Mouse (Mus musculus) limb, embryonic 12.5 days (tissue): Measurements from ENCODE around the gene Smoc2. TPM values are rescaled to one million over a fixed set of nuclear protein-coding genes. Genes with fewer than 3 reads are reported as not detected.
A peak's percentile ranks its signal among the peaks of the same experiment; 100 is the strongest.

Experiments
- ATAC-seq: fragments of 200-750 bp; cut with Nextera tagmentation; 2 replicates; pipeline ENCODE4 v1.8.0; 2017; ENCODE audit warnings: low read depth, moderate TSS enrichment; ENCODE audit not compliant: insufficient number of reproducible peaks, insufficient read depth, low FRiP score, low TSS enrichment
- H3K27ac ChIP-seq: fragments of 300-500 bp; sonication (generic); 2 replicates; pipeline ENCODE4 v1.5.1; 2016; ENCODE audit warnings: mild to moderate bottlenecking, moderate library complexity
- H3K27me3 ChIP-seq: fragments of 300-500 bp; sonication (generic); 2 replicates; pipeline ENCODE4 v1.6.1; 2016; ENCODE audit warnings: mild to moderate bottlenecking, moderate library complexity
- H3K36me3 ChIP-seq: fragments of 300-500 bp; sonication (generic); 2 replicates; pipeline ENCODE4 v1.6.1; 2016; ENCODE audit warnings: mild to moderate bottlenecking, moderate library complexity
- H3K4me1 ChIP-seq: fragments of 300-500 bp; sonication (generic); replicated peaks from 2 replicates; pipeline ENCODE4 v1.6.1; 2016
- H3K4me2 ChIP-seq: fragments of 300-500 bp; sonication (generic); 2 replicates; pipeline ENCODE4 v1.6.1; 2016; ENCODE audit warnings: mild to moderate bottlenecking, moderate library complexity
- H3K4me3 ChIP-seq: fragments of 300-500 bp; sonication (generic); replicated peaks from 2 replicates; pipeline ENCODE4 v1.5.1; 2016; ENCODE audit warnings: mild to moderate bottlenecking
- H3K9ac ChIP-seq: fragments of 300-500 bp; sonication (generic); replicated peaks from 2 replicates; pipeline ENCODE4 v1.6.1; 2016; ENCODE audit warnings: mild to moderate bottlenecking, moderate library complexity
- H3K9me3 ChIP-seq: fragments of 300-500 bp; sonication (generic); 2 replicates; pipeline ENCODE4 v1.6.1; 2016; ENCODE audit warnings: mild to moderate bottlenecking, moderate library complexity
- WGBS: fragments of 180-500 bp; shearing (Covaris S2); methylation state at CpG from one replicate; pipeline ENCODE4 v1.1.7; 2016; 5-methylcytosine and 5-hydroxymethylcytosine counted together
- polyA plus RNA-seq: library from polyadenylated mRNA; unstranded; fragments of >200 nt; fragmentation: Nextera tagmentation; extraction: Ambion mirVana; gene quantifications from 2 replicates; pipeline ENCODE4 v1.2.1, GENCODE M21; 2016

Gene Smoc2
- polyA plus RNA-seq, result 75.9 and 87.3 TPM in 2 replicates

DNA sequence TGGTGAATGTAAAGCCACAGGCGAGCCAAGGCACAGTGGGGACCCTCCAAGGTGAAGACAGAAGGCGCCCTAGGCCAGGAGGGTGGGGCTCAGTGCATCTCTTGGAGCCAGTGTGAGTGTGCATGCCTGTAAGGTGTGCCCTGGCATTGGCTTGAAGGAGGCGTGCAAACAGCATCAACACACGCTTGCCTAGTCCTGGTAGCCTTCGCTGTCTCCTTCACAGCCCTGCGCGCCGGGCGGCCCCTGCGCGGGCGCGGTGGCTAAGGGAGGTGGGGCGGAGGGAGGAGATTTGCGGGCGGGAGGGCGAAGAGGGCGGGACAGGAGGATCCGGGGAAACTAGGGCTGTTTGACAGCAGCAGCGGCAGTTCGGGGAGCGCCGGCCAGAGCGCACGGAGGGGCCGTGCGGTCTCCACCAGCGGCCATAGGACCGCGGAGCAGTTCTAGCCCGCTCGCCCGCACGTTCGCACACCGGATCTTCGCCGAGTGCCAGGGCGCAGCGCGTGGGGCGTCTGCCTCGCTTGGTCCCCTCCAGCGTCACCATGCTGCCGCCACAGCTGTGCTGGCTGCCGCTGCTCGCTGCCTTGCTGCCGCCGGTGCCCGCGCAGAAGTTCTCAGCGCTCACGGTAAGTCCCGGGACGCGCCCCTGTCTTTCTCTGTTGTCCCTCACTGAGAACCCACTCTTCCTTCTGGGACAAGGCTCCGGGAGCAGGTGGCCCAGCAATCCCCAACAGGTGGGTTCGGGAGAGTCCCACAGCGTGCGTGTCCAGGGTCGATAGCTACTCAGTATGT, at the start of gene Smoc2:
Gene Smoc2 (plus strand): TSS at position 330 of the 789 bp plus-strand sequence.
- peaks cover 78% of the 10 kb centered on the region for H3K27me3 ChIP-seq
- peaks cover 47% of the 10 kb centered on the region for H3K4me1 ChIP-seq
- peak within 1 kb of the TSS; percentile 95 for H3K4me2 ChIP-seq
- under 1% methylated on average over 56 of the region's 61 CpGs for WGBS
- H3K9ac ChIP-seq, result peak within 1 kb of the TSS; percentile 65
- ATAC-seq, result peak; percentile 49; the same call in 1 of the 2 replicates
- peak within 1 kb of the TSS; percentile 64; the same call in 1 of the 2 replicates for H3K27ac ChIP-seq
- H3K9me3 ChIP-seq, result no peaks in the 10 kb centered on the region
- H3K36me3 ChIP-seq, result no peaks in the 10 kb centered on the region
- H3K4me3 ChIP-seq, result peak within 1 kb of the TSS; percentile 62

DNA sequence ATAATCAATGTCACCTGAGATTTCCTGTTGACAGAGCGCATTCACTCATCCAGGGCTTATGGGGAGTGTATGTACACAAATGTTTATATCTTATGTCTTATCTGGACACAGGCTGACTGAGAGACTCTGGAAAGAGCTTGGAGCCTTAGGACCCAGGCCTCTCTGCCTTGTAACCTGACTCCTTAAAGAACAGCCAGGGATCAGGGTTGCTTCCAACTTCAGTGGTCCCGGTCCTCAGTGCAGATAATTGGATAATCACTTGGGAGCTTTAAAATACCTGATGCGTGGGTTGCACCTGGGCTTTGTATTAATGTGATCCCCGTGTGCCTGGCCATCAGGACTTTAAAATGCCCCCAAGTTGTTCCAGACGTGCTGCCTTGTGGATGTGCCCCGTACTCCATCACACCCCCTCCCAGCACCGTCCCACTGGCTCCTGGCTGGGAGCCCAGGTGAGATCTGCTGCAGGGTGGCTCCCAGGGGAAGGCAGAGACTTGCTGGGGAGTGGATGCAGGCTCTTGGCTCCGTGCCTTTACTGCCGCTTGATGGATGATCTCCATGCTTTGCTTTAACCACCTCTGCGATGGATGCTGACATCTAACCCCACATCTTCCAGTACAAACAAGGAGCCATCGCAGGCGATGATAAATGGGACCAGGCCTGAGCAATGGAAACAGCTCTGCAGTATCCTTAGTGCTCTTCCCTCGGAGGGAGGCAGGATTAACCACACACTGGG, 48.4 kb upstream of the Smoc2 start:
- no peak overlapping the region for H3K9ac ChIP-seq
- H3K27me3 ChIP-seq, result peaks cover 15% of the 10 kb centered on the region; the same call in 1 of the 2 replicates
- peaks cover 53% of the 10 kb centered on the region for H3K4me1 ChIP-seq
- peak; percentile 52; the same call in 1 of the 2 replicates for ATAC-seq
- H3K36me3 ChIP-seq, result no peaks in the 10 kb centered on the region
- H3K9me3 ChIP-seq, result no peaks in the 10 kb centered on the region
- H3K4me2 ChIP-seq, result no peak overlapping the region
- H3K27ac ChIP-seq, result peak overlapping the region; percentile 66
- WGBS, result 8% methylated on average over 13 of the region's 13 CpGs
- no peak overlapping the region for H3K4me3 ChIP-seq

DNA sequence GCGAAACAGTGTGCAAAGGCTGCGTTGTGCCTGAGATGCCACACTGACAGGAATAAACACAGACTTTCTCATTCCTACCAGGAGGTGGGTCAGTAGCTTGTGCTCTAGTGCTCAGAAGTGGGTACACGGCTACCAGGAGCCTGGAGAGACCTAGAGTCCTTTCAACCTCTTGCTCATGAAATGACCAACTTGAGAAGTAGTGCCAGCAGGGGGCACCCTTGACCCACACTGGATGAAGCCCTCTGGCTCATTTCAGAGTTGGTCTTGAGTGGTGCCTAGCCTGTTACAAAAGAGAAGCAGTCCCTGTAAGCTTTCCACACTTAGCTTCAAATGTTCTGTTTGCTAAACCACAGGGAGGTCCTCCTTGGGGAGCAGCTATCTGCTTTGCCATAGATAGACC, 46.7 kb upstream of the Smoc2 start:
- Histone ChIP-seq H3K27me3 (peaks cover 13% of the 10 kb centered on the region; the same call in 1 of the 2 replicates), H3K9me3 (no peaks in the 10 kb centered on the region), H3K27ac (no peak overlapping the region), H3K4me3 (no peak overlapping the region), H3K36me3 (no peaks in the 10 kb centered on the region), H3K9ac (no peak overlapping the region), H3K4me2 (no peak overlapping the region), H3K4me1 (peaks cover 54% of the 10 kb centered on the region)
- no peak for ATAC-seq
- WGBS, result 55% methylated on average over 3 of the region's 3 CpGs

DNA sequence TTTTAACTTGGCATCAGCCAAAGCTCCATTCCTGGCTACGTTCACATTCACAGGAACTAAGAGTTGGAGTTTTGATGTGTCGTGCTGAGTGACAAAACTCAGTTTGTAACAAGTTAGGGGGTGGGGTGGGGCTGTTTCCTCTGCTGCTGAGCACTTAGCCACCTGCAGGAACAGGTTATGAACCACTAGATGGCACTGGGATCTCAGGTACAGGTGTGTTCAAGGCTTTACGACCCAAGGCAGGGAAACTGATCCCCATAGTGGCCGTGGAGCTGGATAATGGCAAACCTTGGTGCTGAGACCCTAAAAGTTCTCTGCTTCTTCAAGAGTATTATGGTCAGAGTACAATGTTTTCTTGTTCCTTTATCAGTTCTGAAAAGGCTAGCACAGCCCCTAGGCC, 45.6 kb upstream of the Smoc2 start:
- peaks cover 14% of the 10 kb centered on the region for H3K27me3 ChIP-seq
- no peak overlapping the region for H3K4me3 ChIP-seq
- no peak overlapping the region for H3K9ac ChIP-seq
- H3K4me1 ChIP-seq, result peaks cover 50% of the 10 kb centered on the region
- H3K36me3 ChIP-seq, result no peaks in the 10 kb centered on the region
- 43% methylated on average over 4 of the region's 4 CpGs for WGBS
- no peaks in the 10 kb centered on the region for H3K9me3 ChIP-seq
- H3K4me2 ChIP-seq, result no peak overlapping the region
- ATAC-seq, result no peak
- H3K27ac ChIP-seq, result no peak overlapping the region

DNA sequence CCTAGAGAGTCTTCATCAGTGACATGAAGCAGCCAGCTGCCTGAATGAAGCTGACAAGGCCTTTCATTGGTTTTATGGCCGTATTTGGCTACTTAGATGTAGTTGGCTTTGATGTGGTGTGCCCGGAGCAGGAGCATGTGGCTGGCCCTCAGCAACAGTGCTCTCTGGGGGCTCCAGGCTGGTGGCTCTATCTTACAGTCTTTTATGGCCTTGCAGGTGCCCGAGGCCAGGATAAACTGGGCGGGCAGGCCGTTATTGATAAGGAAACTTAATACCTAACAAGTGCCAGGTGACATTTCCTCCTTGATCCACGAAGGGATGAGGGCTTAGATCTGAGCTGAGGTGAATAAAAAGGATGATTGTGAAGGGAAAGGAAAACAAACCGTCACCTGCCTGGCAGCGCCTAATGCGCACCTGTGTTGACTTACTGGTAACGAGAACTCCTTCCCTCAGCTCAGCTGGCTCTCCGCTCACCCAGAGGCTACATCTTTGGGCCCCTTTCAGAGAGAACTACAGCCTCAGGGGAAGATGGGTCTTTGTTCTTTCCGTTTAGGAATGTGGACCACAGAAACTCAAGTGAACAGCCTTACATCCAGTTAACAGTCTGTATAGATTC, 44.4 kb upstream of the Smoc2 start:
- H3K4me3 ChIP-seq, result no peak overlapping the region
- no peak overlapping the region for H3K27ac ChIP-seq
- WGBS, result 34% methylated on average over 12 of the region's 12 CpGs
- no peak overlapping the region for H3K4me2 ChIP-seq
- ATAC-seq, result no peak
- no peaks in the 10 kb centered on the region for H3K9me3 ChIP-seq
- H3K9ac ChIP-seq, result no peak overlapping the region
- H3K4me1 ChIP-seq, result peaks cover 42% of the 10 kb centered on the region
- H3K27me3 ChIP-seq, result peaks cover 16% of the 10 kb centered on the region
- H3K36me3 ChIP-seq, result no peaks in the 10 kb centered on the region

DNA sequence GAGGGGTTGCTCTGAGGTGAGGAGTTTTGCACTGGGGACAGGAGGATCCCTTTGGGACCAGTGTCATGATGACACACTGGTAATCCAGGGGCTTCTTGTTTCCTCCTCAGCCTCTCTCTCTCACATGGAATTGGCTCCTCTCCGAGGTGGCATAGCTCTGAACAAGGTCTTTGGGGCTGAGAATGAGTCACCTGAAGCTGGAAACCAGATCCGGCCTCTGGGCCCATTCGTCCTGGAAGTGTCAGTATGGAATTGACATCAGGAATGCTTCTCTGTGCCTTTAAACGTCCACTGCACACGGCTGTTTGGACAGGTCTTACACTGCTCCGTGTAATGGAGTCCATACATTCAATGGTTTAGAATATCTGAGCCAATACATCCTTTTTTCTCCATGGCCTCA, 42.2 kb upstream of the Smoc2 start:
- ATAC-seq, result no peak
- no peak overlapping the region for H3K27ac ChIP-seq
- H3K4me3 ChIP-seq, result no peak overlapping the region
- WGBS, result 42% methylated on average over 6 of the region's 6 CpGs
- peaks cover 28% of the 10 kb centered on the region for H3K4me1 ChIP-seq
- H3K27me3 ChIP-seq, result peaks cover 16% of the 10 kb centered on the region
- no peaks in the 10 kb centered on the region for H3K36me3 ChIP-seq
- H3K9me3 ChIP-seq, result no peaks in the 10 kb centered on the region
- no peak overlapping the region for H3K9ac ChIP-seq
- no peak overlapping the region for H3K4me2 ChIP-seq

DNA sequence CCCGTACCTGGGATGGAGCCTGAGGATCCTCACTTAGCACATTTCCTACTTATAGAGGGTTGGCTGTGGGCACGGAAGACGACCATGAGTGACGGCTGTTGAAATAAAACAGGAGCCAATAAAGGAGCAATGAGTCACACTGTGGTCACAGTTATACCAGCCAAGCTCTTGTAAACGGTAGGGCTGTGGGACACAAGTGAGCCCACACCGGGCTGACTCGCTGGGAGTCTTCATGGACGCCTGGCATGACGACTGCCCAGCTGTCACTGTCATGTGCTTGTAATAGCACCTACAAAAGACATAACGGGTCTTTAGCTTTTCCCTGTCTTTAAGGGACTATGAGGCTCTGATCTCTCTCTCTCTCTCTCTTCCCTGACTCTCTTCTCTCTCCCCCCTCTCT, 39.3 kb upstream of the Smoc2 start:
- Histone ChIP-seq H3K4me3 (no peak overlapping the region), H3K9ac (no peak overlapping the region), H3K9me3 (no peaks in the 10 kb centered on the region), H3K27me3 (peaks cover 20% of the 10 kb centered on the region), H3K27ac (no peak overlapping the region), H3K4me2 (no peak overlapping the region), H3K36me3 (no peaks in the 10 kb centered on the region), H3K4me1 (peaks cover 21% of the 10 kb centered on the region)
- WGBS, result 55% methylated on average over 10 of the region's 10 CpGs
- no peak for ATAC-seq

DNA sequence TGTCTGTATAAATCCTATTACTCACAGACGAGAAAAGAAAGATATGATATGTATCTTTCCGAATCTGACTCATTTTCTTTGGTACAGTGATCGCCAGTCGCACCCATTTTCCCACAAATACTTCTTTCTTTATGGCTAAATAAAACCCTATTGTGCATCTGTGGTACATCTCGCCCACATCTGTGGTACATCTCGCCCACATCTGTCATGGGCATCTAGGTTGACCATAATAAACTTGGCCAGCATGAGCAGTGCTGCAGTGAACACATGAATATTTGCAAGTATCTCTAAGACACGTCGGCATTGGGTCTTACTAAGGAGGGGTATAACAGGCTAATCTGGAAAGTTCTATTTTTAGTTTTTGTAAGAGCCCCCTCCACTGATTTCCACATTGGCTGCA, 36.7 kb upstream of the Smoc2 start:
- Histone ChIP-seq H3K4me1 (peaks cover 7% of the 10 kb centered on the region), H3K27ac (no peak overlapping the region), H3K9ac (no peak overlapping the region), H3K4me3 (no peak overlapping the region), H3K27me3 (peaks cover 14% of the 10 kb centered on the region; the same call in 1 of the 2 replicates), H3K4me2 (no peak overlapping the region), H3K9me3 (no peaks in the 10 kb centered on the region), H3K36me3 (no peaks in the 10 kb centered on the region)
- WGBS, result 89% methylated on average over 8 of the region's 8 CpGs
- no peak for ATAC-seq

DNA sequence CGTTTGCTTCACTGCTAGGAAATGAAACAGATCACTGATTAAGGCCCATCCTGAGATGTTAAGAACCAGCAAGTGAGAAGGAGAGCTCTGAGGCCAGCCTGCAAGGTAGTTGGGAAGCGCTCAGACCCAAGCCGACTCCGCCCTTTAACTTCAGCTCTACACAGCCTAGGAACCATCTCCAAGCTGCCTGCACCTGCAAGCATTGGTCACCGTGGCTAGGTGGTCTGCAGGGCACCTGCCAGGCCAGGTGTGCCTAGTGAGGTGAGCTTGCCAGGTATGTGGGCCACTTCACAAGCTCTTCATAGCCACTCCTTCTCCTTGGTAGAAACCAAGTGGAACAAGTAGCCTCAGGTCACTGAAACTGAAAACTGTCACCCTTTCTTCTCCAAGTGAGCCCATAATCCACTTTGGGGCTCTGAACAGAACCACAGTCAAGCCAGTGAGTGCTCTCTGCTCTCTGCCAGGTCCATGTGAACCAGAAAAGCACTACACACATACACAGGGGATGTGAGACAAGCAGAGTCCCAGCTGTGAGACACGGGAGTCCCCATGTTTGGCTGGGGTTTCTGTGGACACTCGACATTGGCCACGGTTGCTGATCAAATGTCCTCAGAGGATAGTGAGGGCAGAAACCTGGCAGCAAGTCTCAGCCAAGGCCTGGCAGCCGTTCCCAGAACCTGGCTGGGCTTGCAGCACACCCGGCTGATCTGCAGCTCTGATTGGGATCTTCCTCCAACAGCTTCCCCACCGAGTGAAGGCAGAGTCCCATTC, 34.9 kb upstream of the Smoc2 start:
- no peak overlapping the region for H3K9ac ChIP-seq
- peaks cover 7% of the 10 kb centered on the region; the same call in 1 of the 2 replicates for H3K27me3 ChIP-seq
- H3K36me3 ChIP-seq, result no peaks in the 10 kb centered on the region
- 68% methylated on average over 11 of the region's 11 CpGs for WGBS
- no peak overlapping the region for H3K4me3 ChIP-seq
- H3K4me2 ChIP-seq, result no peak overlapping the region
- 0 out of 2 replicates have a peak, but pooled peaks cover 4% of the 10 kb centered on the region for H3K4me1 ChIP-seq
- no peak overlapping the region for H3K27ac ChIP-seq
- H3K9me3 ChIP-seq, result no peaks in the 10 kb centered on the region
- no peak for ATAC-seq

DNA sequence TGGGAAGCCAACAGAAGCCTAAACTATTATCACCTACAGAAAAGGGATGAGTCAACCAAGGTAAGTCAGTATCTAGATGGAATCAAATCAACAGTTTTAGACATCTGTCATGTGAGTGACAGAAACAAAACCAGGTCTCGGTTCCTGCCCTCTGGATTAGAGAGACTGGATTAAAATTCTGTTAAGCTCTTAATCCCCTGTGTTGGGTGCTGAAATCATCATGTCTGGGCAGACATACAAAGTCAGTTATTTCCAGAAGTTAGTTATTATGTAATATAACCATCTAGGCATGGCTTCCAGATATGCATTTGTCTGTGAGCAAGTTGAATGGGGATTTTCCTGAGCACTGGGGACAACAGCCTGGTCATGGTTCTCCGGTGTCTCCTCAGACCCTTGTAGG, 33.0 kb upstream of the Smoc2 start:
- Histone ChIP-seq H3K27ac (no peak overlapping the region), H3K9me3 (no peaks in the 10 kb centered on the region), H3K27me3 (peaks cover 10% of the 10 kb centered on the region; the same call in 1 of the 2 replicates), H3K9ac (no peak overlapping the region), H3K4me1 (0 out of 2 replicates have a peak, but pooled peaks cover 3% of the 10 kb centered on the region), H3K36me3 (no peaks in the 10 kb centered on the region), H3K4me3 (no peak overlapping the region), H3K4me2 (no peak overlapping the region)
- no peak for ATAC-seq
- 88% methylated on average over 2 of the region's 2 CpGs for WGBS
